Mouse (Mus musculus): ENCODE measurements at regions not wholly inside any gene's neighbourhood (a gene's known extent, or its start where the extent isn't known, plus 50 kb on each side); places are given as distances from the start of the nearest gene placed in this dataset.

DNA sequence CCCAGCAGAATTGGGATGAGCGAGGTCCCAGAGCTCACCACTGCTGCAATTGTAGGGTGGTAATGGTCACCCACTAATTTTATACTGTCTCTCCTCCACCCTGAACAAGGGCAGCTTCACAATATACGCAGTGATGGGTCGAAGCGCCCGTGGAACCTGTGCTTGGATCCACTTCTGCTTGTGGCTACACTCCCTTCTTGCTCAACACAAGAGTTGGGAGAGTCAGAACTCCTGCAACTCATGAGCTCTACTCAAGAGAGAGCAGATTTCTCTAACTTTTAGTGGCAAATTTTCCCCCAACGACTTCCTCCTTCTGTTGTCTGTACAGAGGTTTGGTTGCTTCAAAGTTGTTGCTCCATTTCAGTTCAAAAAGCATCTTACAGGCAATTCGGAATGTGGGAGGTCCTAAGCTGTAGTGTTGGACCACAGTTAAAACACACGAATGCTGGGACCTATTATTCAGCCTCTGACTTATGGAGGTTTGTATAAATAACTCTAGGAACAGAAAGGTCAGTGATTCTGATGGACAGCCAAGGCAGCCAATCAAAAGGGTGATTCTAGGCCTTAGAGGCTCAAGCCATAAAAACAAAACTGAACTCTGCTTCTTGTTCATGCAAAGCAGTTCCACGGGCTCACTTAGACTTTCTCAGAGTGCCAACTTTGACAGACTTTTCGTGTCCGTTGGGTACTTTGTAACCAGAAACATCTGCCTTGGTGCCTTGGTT lies 227.8 kb upstream of the Meis1 start:
- DNase-seq (ENCODE audit: low spot score in 2 of 2) = no peak

DNA sequence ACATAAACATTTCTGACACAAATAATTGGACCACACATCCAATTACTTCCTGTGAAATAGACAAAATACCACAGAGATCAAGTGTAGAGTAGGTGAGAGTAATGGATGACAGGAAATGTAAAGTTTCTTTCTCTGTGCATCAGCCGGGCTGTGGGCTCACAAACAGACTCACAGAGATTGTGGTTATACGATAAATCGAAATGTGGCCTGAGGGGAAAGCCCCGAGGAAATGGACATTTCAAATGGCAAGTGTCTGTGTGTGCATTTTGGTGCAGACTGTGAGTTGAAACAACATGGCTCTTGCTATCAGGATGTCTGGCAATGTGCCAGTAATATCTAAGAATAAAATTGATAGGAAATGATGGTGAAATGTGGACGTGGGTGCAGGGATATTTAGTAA lies 234.8 kb upstream of the Meis1 start:
- no peak for DNase-seq (ENCODE audit: low spot score in 2 of 2)

DNA sequence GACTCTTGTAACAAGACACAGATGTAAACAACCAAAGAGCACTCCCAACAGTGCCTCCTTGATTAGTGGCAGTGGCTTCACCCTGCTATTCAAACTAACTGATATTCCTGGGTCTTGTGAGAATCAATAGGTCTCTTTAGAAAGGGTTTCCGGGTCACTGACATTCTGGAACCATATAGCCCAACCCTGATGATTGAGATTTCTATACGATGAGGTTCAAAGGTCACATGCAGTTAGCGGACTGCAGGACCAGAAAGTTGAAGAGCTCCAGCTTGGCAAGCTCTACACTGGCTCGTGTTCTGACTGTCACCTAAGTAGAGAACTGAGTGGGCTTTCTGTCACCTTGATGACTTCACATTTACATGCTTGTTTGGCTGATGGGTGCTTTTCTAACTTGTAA lies 235.4 kb upstream of the Meis1 start:
- no peak for DNase-seq (ENCODE audit: low spot score in 2 of 2)

DNA sequence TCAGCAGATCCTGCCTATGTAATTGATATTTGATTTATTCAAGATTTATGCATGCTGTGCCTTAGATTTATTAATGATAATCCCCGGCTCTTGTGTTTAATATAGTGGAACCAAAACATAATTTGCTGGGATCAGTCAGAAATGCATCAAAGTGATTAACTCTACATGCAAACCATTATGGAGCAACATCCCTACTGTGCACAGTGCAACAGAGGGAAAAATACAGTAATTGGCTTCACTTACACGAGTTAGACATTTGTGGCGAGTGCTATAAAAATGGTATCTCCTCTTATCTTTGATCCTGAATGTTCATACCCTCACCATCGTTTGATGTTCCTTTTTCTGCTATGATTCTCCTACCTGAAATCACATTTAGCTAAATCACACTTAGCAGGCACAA lies 238.8 kb upstream of the Meis1 start:
- DNase-seq (ENCODE audit: low spot score in 2 of 2) = no peak

DNA sequence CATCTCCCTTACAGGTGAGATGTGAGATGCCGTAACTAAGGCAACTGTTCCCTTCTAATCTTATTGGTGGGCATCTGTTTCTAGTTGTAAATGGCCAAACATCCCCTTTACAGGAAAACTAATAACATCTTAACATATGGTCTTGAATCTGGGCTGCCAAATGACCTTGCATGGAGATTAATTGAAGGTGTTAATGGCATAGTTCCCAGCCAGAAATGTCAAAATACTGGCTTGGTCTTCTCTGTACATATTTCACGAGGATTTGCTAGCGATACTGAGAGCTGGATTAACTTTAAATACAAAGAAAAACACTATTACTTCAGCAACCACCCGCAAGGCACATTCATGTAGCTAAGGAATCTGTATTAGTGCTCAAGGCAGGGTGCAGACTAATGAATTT lies 244.0 kb upstream of the Meis1 start:
- DNase-seq (ENCODE audit: low spot score in 2 of 2) = no peak

DNA sequence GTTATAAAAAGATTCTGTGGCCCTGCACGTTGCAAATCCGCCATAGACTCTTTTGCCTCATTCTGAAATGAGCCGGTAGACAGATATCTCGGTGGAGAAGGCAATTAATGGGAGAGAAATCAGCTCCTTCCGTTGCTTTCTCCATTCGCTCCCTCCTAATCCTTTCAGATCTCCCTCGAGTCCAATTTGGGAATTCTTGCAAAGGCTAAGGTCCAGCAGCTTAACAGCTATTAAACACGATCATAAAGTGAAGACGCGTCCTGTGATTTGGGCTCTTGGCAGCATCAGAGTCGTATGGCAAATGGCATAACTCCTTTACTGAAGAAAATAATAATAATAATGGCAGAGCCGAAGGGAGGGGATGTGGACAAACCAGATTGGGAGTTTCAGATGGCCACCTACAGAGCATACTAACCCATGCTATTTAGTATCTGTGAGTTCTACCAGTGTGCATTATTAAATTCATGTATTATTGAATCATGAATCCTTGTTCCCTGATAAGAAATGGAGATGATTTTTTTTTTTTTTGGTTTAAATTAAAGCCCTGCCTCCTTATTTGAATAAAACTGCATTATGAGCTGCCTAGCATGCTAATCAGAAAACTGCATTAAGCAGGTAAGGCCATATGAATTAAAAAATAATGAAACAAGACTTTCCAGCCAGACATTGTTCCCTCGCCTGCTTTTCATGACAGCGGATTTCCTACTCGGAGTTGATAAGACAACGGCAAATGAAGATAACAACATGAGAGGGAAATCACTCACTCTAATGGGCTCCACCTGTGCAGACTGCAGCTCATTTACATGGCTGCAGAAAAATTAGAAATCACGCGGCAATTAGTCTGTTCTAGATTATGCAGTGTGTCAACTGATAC lies 246.2 kb upstream of the Meis1 start:
- DNase-seq (ENCODE audit: low spot score in 2 of 2) = no peak

DNA sequence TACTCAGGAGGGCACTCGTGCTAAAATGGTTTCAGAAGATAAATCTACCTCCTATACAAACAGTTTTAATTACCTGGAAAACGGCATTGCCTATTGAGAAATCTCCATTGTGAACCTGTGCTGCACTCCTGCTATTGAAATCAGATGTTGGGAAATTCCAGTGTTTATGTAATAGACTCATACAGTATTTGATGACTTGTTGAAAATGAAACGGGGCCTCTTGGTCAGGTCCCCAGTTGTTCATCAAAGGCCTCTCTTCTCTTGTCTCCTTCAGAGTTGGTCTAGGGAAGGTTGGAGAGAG lies 246.8 kb upstream of the Meis1 start:
- no peak for DNase-seq (ENCODE audit: low spot score in 2 of 2)

DNA sequence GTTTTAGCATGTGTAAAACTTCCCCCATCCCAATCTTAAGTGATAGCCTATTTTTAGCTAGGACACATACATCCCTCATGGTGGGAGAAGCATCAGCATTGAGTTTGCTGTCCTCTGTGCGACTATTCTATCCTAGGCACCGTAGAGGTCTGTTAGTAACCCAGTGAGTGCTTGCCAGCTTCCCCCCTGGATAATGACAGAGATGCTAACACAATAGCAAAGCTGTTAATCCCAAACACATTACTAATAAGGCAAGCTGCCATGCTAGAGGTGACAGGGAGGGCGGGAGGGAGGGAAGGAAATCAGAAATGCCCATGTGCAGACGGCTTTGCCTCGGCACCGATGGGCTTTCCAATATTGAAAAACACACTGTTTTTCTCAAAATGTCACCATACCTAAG lies 272.2 kb upstream of the Meis1 start:
- no peak for DNase-seq (ENCODE audit: low spot score in 2 of 2)

DNA sequence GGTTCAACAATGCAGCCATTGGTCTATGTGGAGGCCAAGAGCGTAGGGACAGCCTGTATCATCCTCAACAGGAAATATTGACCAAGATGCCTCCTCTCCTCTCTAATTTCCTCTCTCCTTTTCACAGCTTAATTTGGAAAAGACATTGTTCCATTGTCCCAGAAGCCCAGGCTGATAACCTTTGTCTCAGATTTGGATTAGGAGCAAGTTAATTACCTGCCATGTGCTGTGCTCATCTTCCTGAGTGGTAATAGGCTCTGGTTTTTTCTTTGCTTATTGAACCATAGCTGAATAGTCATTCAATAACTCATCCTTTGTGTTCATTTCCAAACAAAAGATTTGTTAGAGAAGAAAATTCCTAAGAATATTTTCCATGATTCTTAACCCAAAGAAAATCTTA lies 280.6 kb upstream of the Meis1 start:
- no peak for DNase-seq (ENCODE audit: low spot score in 2 of 2)

DNA sequence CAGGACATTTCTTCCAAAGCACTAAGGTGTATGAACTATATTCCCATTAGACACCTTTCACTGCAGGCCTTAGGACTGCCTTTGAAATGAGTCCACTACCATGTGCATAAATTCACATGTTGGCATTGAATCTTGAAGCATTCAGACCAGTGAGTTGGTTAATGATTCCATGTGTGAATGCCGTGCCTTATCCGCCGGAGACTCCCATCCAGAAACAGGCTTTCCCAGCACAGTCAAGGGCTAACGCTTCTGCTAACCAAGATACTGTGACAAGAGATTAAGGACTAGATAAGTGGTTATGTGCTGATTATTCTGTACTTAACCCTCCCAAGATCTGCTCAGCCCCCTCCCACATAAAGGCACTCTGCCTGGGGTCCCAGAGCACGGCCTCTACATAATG lies 287.9 kb upstream of the Meis1 start:
- no peak for DNase-seq (ENCODE audit: low spot score in 2 of 2)

DNA sequence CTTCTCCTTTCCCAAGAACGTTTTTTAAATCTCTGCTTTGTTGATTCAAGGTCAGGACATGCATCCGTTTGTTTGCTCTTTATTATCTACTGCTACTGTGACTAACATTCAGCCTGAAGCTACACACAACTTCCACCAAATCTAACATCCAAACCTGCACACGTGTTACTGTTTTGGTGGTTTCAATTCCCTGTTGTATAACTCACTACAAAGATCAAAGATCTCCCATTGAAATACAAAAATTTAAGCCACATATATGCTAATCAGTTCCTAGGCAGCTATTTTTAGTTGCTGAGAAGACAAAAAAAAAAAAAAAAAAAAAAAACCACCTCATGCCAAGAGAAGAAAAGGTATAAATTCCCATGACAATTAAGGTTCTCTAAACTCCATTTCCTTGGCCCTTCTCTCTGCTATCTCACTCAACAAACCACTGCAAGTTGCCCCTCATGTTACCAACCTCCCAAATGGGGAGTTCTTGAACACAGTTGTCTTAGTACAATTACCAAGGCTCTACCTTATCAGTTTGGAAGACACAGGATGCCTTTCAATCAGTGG lies 312.0 kb upstream of the Meis1 start:
- no peak for DNase-seq (ENCODE audit: low spot score in 2 of 2)

DNA sequence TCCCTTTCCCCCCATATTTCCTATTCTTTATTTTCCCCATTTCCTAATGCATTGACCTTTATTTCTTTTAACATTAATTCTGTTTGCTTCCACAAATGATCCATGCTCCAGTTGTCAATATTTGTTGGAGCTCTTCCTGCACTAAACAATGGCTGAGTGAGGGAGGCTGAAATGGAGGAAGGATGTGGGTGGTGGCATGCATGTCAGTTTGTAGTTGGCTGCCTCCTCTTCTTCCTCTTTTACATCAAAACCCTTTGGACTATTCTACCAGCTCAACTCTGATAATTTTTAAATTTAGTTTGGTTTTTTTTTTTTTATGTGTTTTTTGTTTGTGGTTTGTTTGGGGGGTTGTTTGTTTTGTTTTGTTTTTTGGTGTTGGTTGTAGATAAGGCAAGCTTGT lies 313.5 kb upstream of the Meis1 start:
- no peak for DNase-seq (ENCODE audit: low spot score in 2 of 2)

DNA sequence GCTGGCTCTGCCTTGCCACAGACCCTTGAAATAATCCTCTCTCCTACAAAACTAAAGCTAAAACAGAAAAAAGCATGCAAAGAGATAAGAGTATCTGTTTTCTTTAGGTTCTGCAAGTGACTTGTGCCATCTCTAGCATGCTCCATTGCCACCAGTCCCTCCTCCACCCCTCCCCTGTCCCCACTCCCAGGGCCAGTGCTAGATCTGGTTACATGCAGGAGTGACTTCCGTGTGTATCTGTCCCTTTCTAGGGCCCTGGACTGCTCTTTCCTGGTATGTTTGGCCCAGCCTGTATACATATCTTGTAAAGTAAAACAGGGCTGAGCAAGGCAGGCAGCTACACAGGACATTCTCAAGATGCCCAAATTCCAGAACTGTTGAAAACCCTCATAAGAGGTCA lies 313.9 kb upstream of the Meis1 start:
- no peak for DNase-seq (ENCODE audit: low spot score in 2 of 2)

DNA sequence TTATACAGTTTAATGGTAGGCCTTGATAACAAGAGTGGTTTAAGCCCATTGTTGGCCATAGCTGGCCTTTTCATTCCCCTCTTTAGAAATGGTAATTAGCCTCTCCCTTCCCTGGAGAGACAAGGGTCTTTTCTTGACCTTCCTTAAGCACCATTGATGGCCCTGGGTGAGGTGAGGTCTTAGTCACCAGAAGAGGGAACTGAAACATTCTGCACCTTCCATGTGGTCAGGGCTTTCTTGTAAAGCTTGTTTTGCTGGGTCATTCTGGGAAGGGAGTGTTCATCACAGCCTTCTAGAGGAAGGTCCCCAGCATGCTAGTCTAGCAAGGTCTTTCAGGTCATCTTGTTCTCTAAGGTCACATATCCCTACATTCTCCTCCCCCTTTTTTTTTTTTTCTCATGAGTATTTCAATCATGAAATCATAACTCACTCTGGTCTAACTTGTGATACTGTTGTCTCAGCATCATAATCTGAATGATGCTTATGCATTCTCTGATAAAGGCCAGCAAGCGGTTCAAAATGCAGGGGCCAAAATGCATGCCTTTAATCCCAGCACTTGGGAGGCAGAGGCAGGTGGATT lies 315.2 kb upstream of the Meis1 start:
- DNase-seq (ENCODE audit: low spot score in 2 of 2) = no peak

DNA sequence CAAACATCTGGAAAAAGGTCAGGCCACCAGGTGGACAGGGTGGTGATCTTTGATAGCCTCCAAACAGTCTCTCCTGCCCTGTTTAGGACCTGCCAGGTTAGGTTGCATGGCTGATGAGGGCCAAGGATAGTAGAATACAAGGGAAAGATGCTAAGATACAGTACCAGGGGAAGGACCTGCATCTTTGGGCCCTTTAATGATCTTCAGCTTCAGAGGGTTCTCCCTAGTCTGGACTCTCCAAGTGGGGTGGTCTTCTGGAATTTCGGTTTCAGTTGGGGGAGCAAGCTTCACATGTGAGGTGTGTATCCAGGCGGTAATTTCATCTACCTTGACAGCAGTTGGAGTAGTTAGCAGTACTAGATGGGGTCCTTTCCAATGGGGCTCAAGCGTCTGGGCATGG lies 316.6 kb upstream of the Meis1 start:
- no peak for DNase-seq (ENCODE audit: low spot score in 2 of 2)

DNA sequence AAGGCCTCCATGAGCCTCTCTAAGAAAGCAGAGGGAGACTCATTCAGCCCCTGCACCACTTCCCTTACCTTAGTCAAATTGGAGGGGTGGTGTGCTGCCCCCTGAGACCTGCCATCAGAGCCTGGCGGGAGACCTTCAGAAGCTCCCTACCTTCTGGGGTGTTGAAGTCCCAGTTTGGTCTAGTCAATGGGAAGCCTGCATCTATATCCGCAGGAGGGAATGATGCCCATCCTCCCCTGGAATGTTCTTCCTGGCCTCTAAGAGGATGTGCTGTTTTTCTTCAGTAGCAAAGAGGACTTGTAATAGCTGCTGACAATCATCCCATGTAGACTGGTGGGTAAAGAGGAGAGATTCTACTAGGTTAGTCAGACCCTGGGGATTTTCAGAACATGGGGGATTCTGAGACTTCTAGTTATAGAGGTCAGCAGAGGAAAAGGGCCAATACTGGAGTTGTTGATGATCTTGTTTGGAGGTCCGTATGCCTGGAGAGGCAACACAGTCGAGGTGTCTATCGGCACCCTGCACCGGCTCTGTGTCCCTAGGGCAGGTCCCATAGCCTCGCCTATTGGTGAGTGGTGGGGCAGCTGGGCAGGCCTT lies 321.0 kb upstream of the Meis1 start:
- no peak for DNase-seq (ENCODE audit: low spot score in 2 of 2)

DNA sequence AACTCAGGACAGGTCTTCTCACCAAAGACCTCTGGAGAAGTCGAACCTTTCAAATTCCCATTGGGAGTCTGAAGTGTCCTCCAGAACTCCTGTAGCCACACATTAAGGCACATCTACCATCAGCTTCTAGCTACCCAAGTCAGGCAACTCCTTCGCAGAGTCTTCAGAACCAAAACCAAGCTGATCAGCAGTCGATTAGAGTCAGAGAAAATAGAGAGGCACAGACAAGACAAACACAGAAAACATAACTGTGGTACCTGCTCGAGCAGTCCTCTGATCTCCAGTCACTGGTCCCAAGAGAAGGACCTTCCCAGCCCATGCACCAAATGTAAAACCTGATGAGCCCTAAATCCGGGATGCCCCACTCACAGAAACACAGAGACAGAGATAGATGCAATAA lies 322.1 kb upstream of the Meis1 start:
- no peak for DNase-seq (ENCODE audit: low spot score in 2 of 2)

DNA sequence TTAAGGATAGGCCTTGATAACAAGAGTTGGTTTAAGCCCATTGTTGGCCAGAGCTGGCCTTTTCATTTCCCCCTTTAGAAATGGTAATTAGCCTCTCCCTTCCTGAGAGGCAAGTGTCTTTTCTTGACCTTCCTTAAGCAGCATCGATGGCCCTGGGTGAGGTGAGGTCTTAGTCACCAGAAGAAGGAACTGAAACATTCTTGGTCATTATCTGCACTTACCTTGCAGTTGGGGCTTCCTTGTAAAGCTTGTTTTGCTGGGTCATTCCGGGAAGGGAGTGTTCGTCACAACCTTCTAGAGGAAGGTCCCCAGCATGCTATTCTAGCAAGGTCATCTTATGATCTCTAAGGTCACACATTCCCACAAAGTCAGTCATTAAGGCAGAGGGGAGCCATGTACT lies 322.6 kb upstream of the Meis1 start:
- DNase-seq (ENCODE audit: low spot score in 2 of 2) = no peak

DNA sequence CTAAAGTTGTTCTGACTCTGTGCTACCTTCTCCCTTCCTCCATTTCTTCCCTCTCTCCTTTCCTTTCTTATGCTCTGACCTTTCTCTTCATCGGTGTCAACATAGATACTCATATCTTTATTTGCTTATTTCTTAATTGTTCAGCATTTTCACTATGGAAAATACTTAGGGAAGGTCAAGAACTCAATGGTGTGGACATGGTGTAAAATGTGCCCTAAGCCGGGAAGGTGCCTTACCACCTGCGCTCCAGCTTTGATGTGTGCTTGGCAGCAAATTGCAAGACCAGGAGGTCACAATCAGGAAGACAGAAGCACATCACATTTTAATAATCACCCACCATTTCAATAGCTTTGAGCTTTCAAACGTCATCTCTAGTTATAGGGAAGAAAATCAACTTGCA lies 324.0 kb upstream of the Meis1 start:
- no peak for DNase-seq (ENCODE audit: low spot score in 2 of 2)

DNA sequence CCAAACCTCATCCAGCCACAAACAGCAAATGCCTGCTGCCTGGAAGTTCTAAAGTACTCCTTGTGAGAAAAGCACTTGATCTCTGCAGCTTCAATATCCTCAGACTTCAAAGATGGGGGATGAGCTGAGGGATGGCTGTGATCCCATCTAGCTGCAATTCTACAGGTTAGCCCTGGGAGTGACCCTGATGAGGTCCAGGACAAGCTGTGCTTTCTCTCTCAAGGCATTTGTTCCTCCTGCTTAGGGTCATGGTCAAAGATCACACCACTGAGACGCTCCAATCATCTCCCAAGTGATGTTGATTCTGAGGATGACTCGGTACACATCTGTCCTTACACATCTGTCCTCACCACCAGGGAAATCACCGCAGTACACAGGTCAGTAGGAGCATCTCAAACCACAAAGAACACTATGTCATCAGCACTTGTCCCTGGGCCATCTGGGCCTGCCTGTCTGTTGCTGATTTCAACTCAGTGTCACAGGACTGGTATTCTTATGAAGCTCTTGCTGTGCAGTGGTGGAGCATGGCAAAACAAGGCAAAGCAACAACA lies 327.6 kb upstream of the Meis1 start:
- no peak for DNase-seq (ENCODE audit: low spot score in 2 of 2)

DNA sequence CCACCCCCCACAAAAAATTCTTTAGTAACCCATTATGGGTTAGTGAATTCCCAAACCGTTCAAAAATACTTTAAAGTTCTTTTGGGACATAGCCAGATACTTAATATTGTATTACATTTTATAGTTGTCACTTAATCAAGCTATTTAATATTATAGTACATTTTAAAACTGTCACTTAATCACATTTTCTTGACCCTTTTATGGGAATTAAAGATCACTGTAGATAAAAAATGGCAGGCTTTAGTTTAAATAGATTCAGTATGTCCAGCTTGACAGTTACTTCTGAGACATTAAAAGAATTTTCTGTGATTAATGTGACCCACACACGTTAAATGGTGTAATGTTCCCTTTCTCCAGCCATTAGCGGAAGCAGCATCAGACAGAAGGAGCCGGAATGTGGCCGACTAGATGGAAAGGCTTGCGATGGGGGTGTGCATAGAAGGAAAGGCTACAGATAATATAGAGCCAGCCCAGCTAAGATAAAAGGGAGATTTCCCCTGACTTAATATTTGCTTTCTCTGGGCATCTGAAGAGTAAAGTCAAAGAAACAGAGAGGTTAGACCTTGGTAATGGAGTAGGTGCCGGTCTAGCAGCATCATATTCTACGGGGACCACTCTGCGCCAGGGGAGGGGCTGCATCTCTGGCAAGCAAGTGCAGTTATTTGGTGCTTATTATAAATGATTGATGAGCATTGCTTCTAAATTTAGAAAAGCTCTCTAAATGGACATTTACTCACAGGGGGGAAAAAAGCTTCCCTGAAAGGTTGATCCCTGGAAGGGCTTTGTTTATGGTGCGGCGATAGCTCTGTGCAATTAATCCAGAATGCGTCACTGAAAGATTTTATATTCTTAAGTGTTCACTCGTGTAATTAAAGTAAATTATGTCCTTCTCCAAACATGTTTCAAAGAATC lies 331.8 kb upstream of the Meis1 start:
- DNase-seq (ENCODE audit: low spot score in 2 of 2) = no peak
